Mouse (Mus musculus): Measurements from ENCODE around the gene Tns1. TPM values are rescaled to one million over a fixed set of nuclear protein-coding genes. Genes with fewer than 3 reads are reported as not detected.

The Tns1 gene
- polyA plus RNA-seq, 1 experiment from 2014 or later = 184 TPM

GRCm38 (mm10) chr1:74028118-74028880, 96.0 kb downstream of the Tns1 start:
- no peak overlapping the region for H3K4me3 ChIP-seq (ENCODE audit: low read depth, low read length)
- peak overlapping the region; percentile 36; the same call in 1 of the 2 replicates for H3K9ac ChIP-seq (replicated peaks; ENCODE audit: low read depth)
- peaks cover 94% of the 10 kb centered on the region for H3K4me1 ChIP-seq (ENCODE audit: insufficient read depth, low read depth, low read length)
- no peak for TF ChIP-seq EP300 (IDR thresholded peaks at IDR 0.05)
- no peak for TF ChIP-seq CTCF (IDR thresholded peaks at IDR 0.05)
- H3K27me3 ChIP-seq (replicated peaks; ENCODE audit: insufficient read depth, low read length) = no peaks in the 10 kb centered on the region
- ATAC-seq = no peak
- H3K9me3 ChIP-seq (ENCODE audit: low read length) = no peaks in the 10 kb centered on the region
- no peak for DNase-seq (ENCODE audit: low spot score)
- peak overlapping the region; percentile 97 for H3K27ac ChIP-seq (ENCODE audit: low read length)
- 37% methylated on average over 13 of the region's 13 CpGs for WGBS
- peak overlapping the region; percentile 38 for H3K4me2 ChIP-seq (replicated peaks; ENCODE audit: low read depth, low read length)
- peaks cover 4% of the 10 kb centered on the region; the same call in 1 of the 2 replicates for H3K36me3 ChIP-seq (ENCODE audit: insufficient read depth, low read length)

DNA sequence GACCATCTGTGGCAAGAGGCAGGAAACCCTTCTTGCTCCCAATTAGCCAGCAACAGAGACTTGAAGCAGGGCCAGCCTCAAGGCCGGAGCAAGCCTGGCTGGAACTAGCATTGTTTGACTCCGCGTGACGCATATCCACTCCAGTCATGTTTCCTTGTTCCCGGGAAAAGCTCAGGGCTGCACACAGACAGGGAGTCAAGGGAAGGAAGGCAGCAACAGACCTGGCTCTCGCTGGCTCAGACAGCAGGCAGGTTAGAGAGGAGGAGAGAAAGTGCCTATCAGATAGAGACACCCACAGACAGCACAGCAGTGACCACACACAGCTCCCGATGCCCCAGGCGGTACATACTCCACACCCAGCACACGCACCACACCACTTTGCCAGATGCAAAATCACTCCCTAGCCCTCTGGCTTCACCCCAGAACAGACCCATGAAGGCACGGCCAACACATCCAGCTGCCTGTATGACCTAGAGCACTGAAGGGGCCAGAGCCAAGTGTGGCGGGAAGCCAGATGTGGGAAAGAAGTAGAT, 96.6 kb downstream of the Tns1 start:
- Histone ChIP-seq H3K36me3 (ENCODE audit: insufficient read depth, low read length) (peaks cover under 1% of the 10 kb centered on the region; the same call in 1 of the 2 replicates), H3K27me3 (replicated peaks; ENCODE audit: insufficient read depth, low read length) (no peaks in the 10 kb centered on the region), H3K4me2 (replicated peaks; ENCODE audit: low read depth, low read length) (peak overlapping the region; percentile 38), H3K4me3 (ENCODE audit: low read depth, low read length) (no peak overlapping the region), H3K4me1 (ENCODE audit: insufficient read depth, low read depth, low read length) (peaks cover 92% of the 10 kb centered on the region), H3K27ac (ENCODE audit: low read length) (peak overlapping the region; percentile 97), H3K9ac (replicated peaks; ENCODE audit: low read depth) (peak overlapping the region; percentile 36; the same call in 1 of the 2 replicates), H3K9me3 (ENCODE audit: low read length) (no peaks in the 10 kb centered on the region)
- DNase-seq (ENCODE audit: low spot score) (peak; percentile 95), ATAC-seq (peak; percentile 63)
- WGBS = 7% methylated on average over 11 of the region's 11 CpGs
- TF ChIP-seq EP300 (IDR thresholded peaks at IDR 0.05) = peak; percentile 92
- TF ChIP-seq CTCF (IDR thresholded peaks at IDR 0.05) = no peak

- Histone ChIP-seq H3K4me3 (ENCODE audit: low read depth, low read length) (no peak overlapping the region), H3K4me2 (replicated peaks; ENCODE audit: low read depth, low read length) (no peak overlapping the region), H3K36me3 (ENCODE audit: insufficient read depth, low read length) (no peaks in the 10 kb centered on the region), H3K9ac (replicated peaks; ENCODE audit: low read depth) (no peak overlapping the region), H3K27me3 (replicated peaks; ENCODE audit: insufficient read depth, low read length) (no peaks in the 10 kb centered on the region), H3K27ac (ENCODE audit: low read length) (peak overlapping the region; percentile 97), H3K4me1 (ENCODE audit: insufficient read depth, low read depth, low read length) (peaks cover 88% of the 10 kb centered on the region), H3K9me3 (ENCODE audit: low read length) (no peaks in the 10 kb centered on the region)
- peak; percentile 28 for ATAC-seq
- peak; percentile 60 for DNase-seq (ENCODE audit: low spot score)
- TF ChIP-seq CTCF (IDR thresholded peaks at IDR 0.05) = no peak
- TF ChIP-seq EP300 (IDR thresholded peaks at IDR 0.05) = peak; percentile 73; the same call in 1 of the 2 replicates
- WGBS = 44% methylated on average over 9 of the region's 9 CpGs
These were observed 97.5 kb downstream of the Tns1 start for GRCm38 (mm10) chr1:74026703-74027195.

DNA sequence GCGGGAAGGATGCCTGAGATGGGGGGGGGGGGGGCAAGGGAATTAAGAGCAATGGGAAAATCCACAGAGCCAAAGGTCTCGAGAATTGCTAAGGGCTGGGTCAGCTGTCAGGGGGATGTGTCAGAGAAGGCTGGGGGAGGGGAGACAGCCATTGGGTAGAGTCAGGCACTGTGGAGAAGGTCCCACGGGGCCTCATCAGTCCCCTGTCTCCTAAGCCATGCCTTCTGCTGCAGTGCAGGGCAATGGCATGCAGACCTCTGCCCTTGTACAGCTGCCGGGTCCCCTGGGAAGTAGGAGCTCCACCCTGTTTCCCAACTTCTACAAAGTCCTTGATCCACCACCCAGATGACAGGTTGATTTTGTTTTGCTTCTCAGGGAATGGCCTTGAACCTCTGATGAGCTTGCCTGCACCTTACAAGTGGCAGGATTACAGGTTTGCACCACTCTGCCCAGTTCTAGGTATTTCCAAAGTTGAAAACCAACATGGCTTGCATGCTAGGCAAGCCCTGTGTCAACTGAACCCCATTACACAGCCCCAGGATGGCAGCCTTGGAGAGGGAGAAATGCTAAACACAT, 98.5 kb downstream of the Tns1 start:
- Histone ChIP-seq H3K4me2 (replicated peaks; ENCODE audit: low read depth, low read length) (no peak overlapping the region), H3K9ac (replicated peaks; ENCODE audit: low read depth) (no peak overlapping the region), H3K36me3 (ENCODE audit: insufficient read depth, low read length) (no peaks in the 10 kb centered on the region), H3K27me3 (replicated peaks; ENCODE audit: insufficient read depth, low read length) (no peaks in the 10 kb centered on the region), H3K27ac (ENCODE audit: low read length) (peak overlapping the region; percentile 97), H3K4me1 (ENCODE audit: insufficient read depth, low read depth, low read length) (peaks cover 78% of the 10 kb centered on the region), H3K4me3 (ENCODE audit: low read depth, low read length) (no peak overlapping the region), H3K9me3 (ENCODE audit: low read length) (no peaks in the 10 kb centered on the region)
- DNase-seq (ENCODE audit: low spot score) (peak; percentile 67), ATAC-seq (peak; percentile 22)
- TF ChIP-seq CTCF (IDR thresholded peaks at IDR 0.05) (no peak), EP300 (IDR thresholded peaks at IDR 0.05) (no peak)
- 16% methylated on average over 4 of the region's 4 CpGs for whole genome bisulfite sequencing

DNA sequence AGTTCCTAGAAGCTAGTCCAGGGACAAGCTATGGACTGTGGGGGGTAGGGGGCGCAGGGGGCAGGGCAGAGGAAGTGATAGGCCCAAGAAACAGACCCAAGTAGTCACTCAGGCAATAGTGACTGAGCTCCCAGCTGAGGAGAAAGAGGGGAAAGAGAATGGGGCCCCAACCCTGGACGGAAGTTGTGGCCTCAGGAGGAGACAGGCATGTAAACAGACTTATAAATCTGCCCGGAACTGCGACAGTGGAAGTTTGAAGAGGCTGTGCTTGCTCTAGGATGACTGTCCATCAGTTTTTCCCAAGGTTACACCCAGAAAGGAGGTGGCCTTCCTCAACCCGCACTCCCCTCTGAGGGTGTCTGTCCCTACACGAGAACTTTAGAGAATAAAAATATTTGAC, 99.0 kb downstream of the Tns1 start:
- no peaks in the 10 kb centered on the region for H3K9me3 ChIP-seq (ENCODE audit: low read length)
- H3K27ac ChIP-seq (ENCODE audit: low read length) = peak overlapping the region; percentile 97
- no peak overlapping the region for H3K4me2 ChIP-seq (replicated peaks; ENCODE audit: low read depth, low read length)
- TF ChIP-seq CTCF (IDR thresholded peaks at IDR 0.05) (no peak), EP300 (IDR thresholded peaks at IDR 0.05) (peak; percentile 73)
- H3K9ac ChIP-seq (replicated peaks; ENCODE audit: low read depth) = no peak overlapping the region
- WGBS = 19% methylated on average over 6 of the region's 6 CpGs
- H3K4me1 ChIP-seq (ENCODE audit: insufficient read depth, low read depth, low read length) = peaks cover 73% of the 10 kb centered on the region
- no peak overlapping the region for H3K4me3 ChIP-seq (ENCODE audit: low read depth, low read length)
- no peaks in the 10 kb centered on the region for H3K27me3 ChIP-seq (replicated peaks; ENCODE audit: insufficient read depth, low read length)
- peak; percentile 78 for DNase-seq (ENCODE audit: low spot score)
- H3K36me3 ChIP-seq (ENCODE audit: insufficient read depth, low read length) = no peaks in the 10 kb centered on the region
- ATAC-seq = peak; percentile 24

Data from lung, postnatal 0 days (tissue).